Mouse (Mus musculus): ENCODE measurements at regions not wholly inside any gene's neighbourhood (a gene's known extent, or its start where the extent isn't known, plus 50 kb on each side); places are given as distances from the start of the nearest gene placed in this dataset.

DNA sequence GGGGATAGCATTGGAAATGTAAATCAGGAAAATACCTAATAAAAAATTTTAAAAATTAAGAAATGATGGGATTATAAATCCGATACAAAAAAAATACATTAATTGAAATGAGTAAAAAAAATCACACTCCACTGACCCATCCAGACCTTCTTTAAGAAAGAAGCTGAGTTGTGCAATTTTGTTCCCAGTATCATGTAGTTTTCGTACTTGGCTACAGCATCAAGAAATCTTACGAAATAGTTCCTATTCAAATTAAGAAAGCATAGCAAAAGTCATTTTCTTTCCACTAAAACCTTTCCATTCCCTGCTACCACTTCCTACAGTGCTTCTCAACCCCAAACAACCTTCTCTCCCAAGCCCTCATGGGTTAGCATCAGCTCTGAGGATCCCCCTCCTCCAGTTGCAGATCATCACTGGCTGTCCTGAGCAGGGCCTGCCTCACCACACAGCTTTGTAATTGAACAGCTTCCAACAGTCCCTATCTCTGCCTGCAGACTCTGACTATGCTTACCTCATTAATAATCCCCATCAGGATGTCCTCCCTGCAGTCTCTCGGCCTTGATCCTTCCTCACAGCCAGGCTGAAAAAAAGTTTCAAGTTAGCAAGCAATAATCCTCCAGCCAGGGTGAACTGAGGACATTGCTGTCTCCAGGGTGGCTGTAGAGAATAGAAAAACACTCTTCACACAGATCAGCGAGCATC, 547.5 kb upstream of the Cpeb2 start:
- Histone ChIP-seq H3K4me1 (replicated peaks; ENCODE audit: control insufficient read depth, insufficient read depth, low read length) (no peaks in the 10 kb centered on the region), H3K27ac (ENCODE audit: low read depth, low read length) (no peak overlapping the region), H3K4me3 (ENCODE audit: low read depth, low read length) (no peak overlapping the region), H3K4me2 (ENCODE audit: low read depth, low read length, severe bottlenecking) (no peak overlapping the region), H3K9ac (ENCODE audit: low read length) (no peak overlapping the region), H3K36me3 (ENCODE audit: control insufficient read depth, insufficient read depth, low read length) (no peaks in the 10 kb centered on the region), H3K27me3 (ENCODE audit: control insufficient read depth, insufficient read depth, low read length) (no peaks in the 10 kb centered on the region), H3K9me3 (ENCODE audit: control insufficient read depth, low read length) (no peaks in the 10 kb centered on the region)
- WGBS, result 79% methylated on average over 5 of the region's 5 CpGs
- ATAC-seq (replicated peaks; ENCODE audit: low FRiP score), result no peak
- DNase-seq (ENCODE audit: low spot score), result no peak

DNA sequence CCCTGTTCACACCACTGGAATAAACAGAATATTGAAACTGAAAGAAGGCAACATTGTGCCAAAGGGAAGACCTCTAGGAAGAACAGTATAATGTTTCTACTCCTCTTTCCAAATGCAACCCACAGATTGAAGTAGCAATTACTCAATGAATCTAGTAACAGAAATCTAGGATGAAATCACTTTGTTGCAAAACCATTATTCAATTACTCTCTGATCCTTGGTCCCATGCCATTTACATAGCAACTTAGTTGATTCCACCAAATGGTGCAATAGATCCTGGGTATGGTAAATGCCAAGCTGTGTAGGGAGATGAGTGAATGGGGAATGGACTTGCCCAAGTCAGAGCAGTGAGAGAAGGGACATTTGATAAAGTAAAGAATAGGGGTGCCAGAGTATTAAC, 545.8 kb upstream of the Cpeb2 start:
- no peak for DNase-seq (ENCODE audit: low spot score)
- Histone ChIP-seq H3K36me3 (ENCODE audit: control insufficient read depth, insufficient read depth, low read length) (no peaks in the 10 kb centered on the region), H3K4me3 (ENCODE audit: low read depth, low read length) (no peak overlapping the region), H3K4me2 (ENCODE audit: low read depth, low read length, severe bottlenecking) (no peak overlapping the region), H3K9ac (ENCODE audit: low read length) (no peak overlapping the region), H3K27ac (ENCODE audit: low read depth, low read length) (no peak overlapping the region), H3K4me1 (replicated peaks; ENCODE audit: control insufficient read depth, insufficient read depth, low read length) (no peaks in the 10 kb centered on the region), H3K9me3 (ENCODE audit: control insufficient read depth, low read length) (no peaks in the 10 kb centered on the region), H3K27me3 (ENCODE audit: control insufficient read depth, insufficient read depth, low read length) (no peaks in the 10 kb centered on the region)
- ATAC-seq (replicated peaks; ENCODE audit: low FRiP score), result no peak
